Comparison of ENCODE assay signal across 7 mouse cellular contexts in the genomic region with DNA sequence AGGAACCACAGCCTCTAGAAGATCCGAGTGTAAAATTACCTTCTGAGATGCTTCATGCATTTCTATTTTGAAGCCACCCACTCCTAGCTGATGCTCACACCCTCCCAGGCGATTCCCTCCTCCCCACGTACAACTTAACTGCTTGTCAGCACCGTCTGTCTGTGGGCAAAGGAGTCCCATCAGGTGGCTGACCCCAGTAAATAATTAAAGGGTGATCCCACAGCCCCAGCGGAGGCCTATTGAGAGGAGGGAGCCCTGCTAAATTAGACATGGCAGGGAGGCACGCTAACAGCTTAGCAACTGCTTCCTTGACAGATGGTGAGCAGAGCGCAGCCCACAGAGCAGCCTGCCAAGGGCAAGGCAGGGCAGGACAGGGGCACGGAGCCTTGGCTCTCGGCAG. TPM values are rescaled to one million over a fixed set of nuclear protein-coding genes. Genes with fewer than 3 reads are reported as not detected.
A peak's percentile ranks its signal among the peaks of the same experiment; 100 is the strongest.
DNase-seq lines count a peak whose midpoint lies in the region; ATAC-seq and TF ChIP-seq lines count a peak whose summit lies in the region.

No protein-coding gene starts in this region.

- ATAC-seq in cerebellum, adult (ENCODE audit: insufficient number of reproducible peaks, low FRiP score, low TSS enrichment): peak; percentile 74; the same call in 1 of the 2 replicates
- ATAC-seq in forebrain, embryonic 15.5 days (replicated peaks): peak; percentile 60; the same call in 1 of the 2 replicates

- peaks cover 64 to 100% of the 10 kb centered on the region in 2 experiments for H3K4me1 ChIP-seq in CH12.LX (ENCODE audit: control insufficient read depth in 1 of 2, insufficient read depth in 2 of 2)
- peaks cover 33% of the 10 kb centered on the region for H3K4me1 ChIP-seq in forebrain, embryonic 15.5 days
- peaks cover 54% of the 10 kb centered on the region for H3K4me1 ChIP-seq in midbrain, embryonic 10.5 days

- no peak overlapping the region for H3K9ac ChIP-seq in CH12.LX (ENCODE audit: insufficient read depth, low read depth)
- H3K9ac ChIP-seq in forebrain, embryonic 15.5 days (replicated peaks): no peak overlapping the region

- TF ChIP-seq EP300 in CH12.LX (IDR thresholded peaks at IDR 0.05; ENCODE audit: low read length): no peak

- H3K4me3 ChIP-seq in CH12.LX (replicated peaks in 1 of 3; ENCODE audit: low read depth in 2 of 3, low read length in 2 of 3, poor library complexity in 1 of 3): no peak overlapping the region
- H3K4me3 ChIP-seq in forebrain, embryonic 15.5 days: no peak overlapping the region
- H3K4me3 ChIP-seq in midbrain, embryonic 10.5 days: no peak overlapping the region

- H3K36me3 ChIP-seq in CH12.LX (replicated peaks in 1 of 2; ENCODE audit: control insufficient read depth in 1 of 2, insufficient read depth in 1 of 2, low read length in 1 of 2): peaks cover 2 to 64% of the 10 kb centered on the region in 2 experiments
- H3K36me3 ChIP-seq in forebrain, embryonic 15.5 days: no peaks in the 10 kb centered on the region
- H3K36me3 ChIP-seq in midbrain, embryonic 10.5 days: no peaks in the 10 kb centered on the region

- dilution Hi-C loops in CH12.LX (cut with MboI; ENCODE audit: extremely low pct_ligation_motif_present, extremely low pct_unique_long_range_greater_than_20kb, low sequenced_read_pairs): no loop called here

- no peaks in the 10 kb centered on the region for H3K27me3 ChIP-seq in CH12.LX (replicated peaks)
- no peaks in the 10 kb centered on the region for H3K27me3 ChIP-seq in forebrain, embryonic 15.5 days
- no peaks in the 10 kb centered on the region for H3K27me3 ChIP-seq in midbrain, embryonic 10.5 days (ENCODE audit: low read depth, poor library complexity, severe bottlenecking)

- no peaks in the 10 kb centered on the region for H3K9me3 ChIP-seq in CH12.LX (replicated peaks; ENCODE audit: low read length)
- H3K9me3 ChIP-seq in forebrain, embryonic 15.5 days: no peaks in the 10 kb centered on the region
- no peaks in the 10 kb centered on the region for H3K9me3 ChIP-seq in midbrain, embryonic 10.5 days (replicated peaks)

- WGBS in forebrain, embryonic 15.5 days: 6% methylated on average over 9 of the region's 9 CpGs
- 39% methylated on average over 9 of the region's 9 CpGs for WGBS in midbrain, embryonic 10.5 days

- no peak for TF ChIP-seq RAD21 in CH12.LX (IDR thresholded peaks at IDR 0.05; ENCODE audit: low read depth, low read length)

- peak overlapping the region; percentile 59 for H3K27ac ChIP-seq in CH12.LX (ENCODE audit: insufficient read depth, low read depth)
- H3K27ac ChIP-seq in forebrain, embryonic 15.5 days (replicated peaks): peak overlapping the region; percentile 64
- peak overlapping the region; percentile 72 for H3K27ac ChIP-seq in midbrain, embryonic 10.5 days (replicated peaks)

- intact Hi-C loops in gastrocnemius, postnatal 14 days (cut with DNase I; ENCODE audit: low total_unique reads): no loop called here

- 0 out of 2 replicates have a peak overlapping the region, but pooled peaks have one; percentile 14 for H3K4me2 ChIP-seq in CH12.LX (ENCODE audit: insufficient read depth, low read depth, poor library complexity, severe bottlenecking)
- no peak overlapping the region for H3K4me2 ChIP-seq in forebrain, embryonic 15.5 days (replicated peaks)

- TF ChIP-seq CTCF in CH12.LX (conservative IDR thresholded peaks at IDR 0.05 in 1 of 2, IDR thresholded peaks at IDR 0.05 in 1 of 2; ENCODE audit: low read depth in 2 of 2, low read length in 2 of 2): no peak

- DNase-seq in CH12.LX (ENCODE audit: extremely low read depth): no peak
- peak; percentile 20 for DNase-seq in midbrain, embryonic 10.5 days (ENCODE audit: low spot score)
- no peak for DNase-seq in thymus, adult 18-20 months
- DNase-seq in gastrocnemius, postnatal 14 days: no peak
- DNase-seq in thymus, postnatal 36 days: no peak

- H3K79me2 ChIP-seq in CH12.LX (replicated peaks; ENCODE audit: control insufficient read depth, extremely low read depth, insufficient read depth, poor library complexity, severe bottlenecking): peaks cover 97% of the 10 kb centered on the region

- in situ Hi-C loops in CH12.LX (cut with MboI; ENCODE audit: low pct_ligation_motif_present, low pct_unique_long_range_greater_than_20kb, low sequenced_read_pairs): no loop called here

- no peak for TF ChIP-seq POLR2A in CH12.LX (IDR thresholded peaks at IDR 0.05; ENCODE audit: low read depth, low read length)

TF ChIP-seq in CH12.LX, 34 proteins besides CTCF, POLR2A, EP300 and RAD21:
- TF ChIP-seq PAX5 (IDR thresholded peaks at IDR 0.05; ENCODE audit: low read length): no peak
- TF ChIP-seq POLR2AphosphoS2 (IDR thresholded peaks at IDR 0.05; ENCODE audit: low read depth, low read length): no peak
- TF ChIP-seq MXI1 (IDR thresholded peaks at IDR 0.05; ENCODE audit: low read depth, low read length): no peak
- TF ChIP-seq CHD1 (IDR thresholded peaks at IDR 0.05; ENCODE audit: low read depth, low read length): no peak

RNA-seq across cellular contexts. Expression of a gene that starts 29.5 kb away (rescaled TPM):
- total RNA-seq in CH12.LX (2012; rRNA removed) (63.8 and 73.1 TPM in 2 replicates), CH12.LX (2014; rRNA removed) (21.3 and 22.5 TPM in 2 replicates)
- polyA plus RNA-seq in CH12.LX (2012; ENCODE audit: insufficient read length, low read depth): 48.9 and 61.2 TPM in 2 replicates
- 4.9 and 5.3 TPM in 2 replicates for polyA plus RNA-seq in forebrain, embryonic 15.5 days (2015; fragmentation: Nextera tagmentation; extraction: Ambion mirVana)
- polyA plus RNA-seq in midbrain, embryonic 10.5 days (2016; fragmentation: Nextera tagmentation; extraction: Ambion mirVana): 1.7 and 2.5 TPM in 2 replicates
- total RNA-seq in gastrocnemius, postnatal 14 days (2021): 10 to 100 TPM; 62.2 to 73.3 TPM
